Mouse (Mus musculus) liver, embryonic 14.5 days (tissue): ENCODE data around the gene Il34.

Experiments
- CTCF ChIP-seq: IDR thresholded peaks from 2 replicates; pipeline ENCODE4 v1.5.1; 2016; ENCODE audit warnings: antibody characterized with exemption, low read depth, control low read depth
- EP300 ChIP-seq: IDR thresholded peaks from 2 replicates; pipeline ENCODE4 v1.6.1; 2016; ENCODE audit warnings: antibody characterized with exemption, low read depth

DNA sequence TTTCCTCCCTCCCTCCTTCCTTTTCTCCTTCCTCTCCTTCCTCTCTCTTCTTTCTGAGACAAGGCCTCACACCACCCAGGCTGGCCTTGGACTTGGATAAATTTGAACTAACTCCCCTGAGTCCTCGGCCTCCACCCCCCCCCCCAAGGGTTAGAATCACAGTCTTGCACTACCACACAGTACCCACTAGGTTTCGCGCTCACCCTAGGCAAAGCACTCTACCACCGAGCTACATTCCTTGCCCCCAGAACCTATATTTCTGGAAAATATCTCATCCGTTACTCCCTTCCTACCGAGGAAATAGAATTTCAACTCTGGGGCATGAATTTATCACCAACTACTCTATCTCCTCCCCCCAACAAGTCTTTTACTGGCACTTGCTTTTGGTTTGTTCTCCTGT lies 43.7 kb downstream of the Il34 start:
- TF ChIP-seq CTCF (peak; percentile 19; the same call in 1 of the 2 replicates), EP300 (no peak)
